Mouse (Mus musculus): ENCODE data around the gene Sprtn. TPM values are rescaled to one million over a fixed set of nuclear protein-coding genes. Genes with fewer than 3 reads are reported as not detected.

The Sprtn gene
- polyA plus RNA-seq (2015; fragmentation: Nextera tagmentation; extraction: Ambion mirVana), result 6.5 and 8.7 TPM in 2 replicates

DNA sequence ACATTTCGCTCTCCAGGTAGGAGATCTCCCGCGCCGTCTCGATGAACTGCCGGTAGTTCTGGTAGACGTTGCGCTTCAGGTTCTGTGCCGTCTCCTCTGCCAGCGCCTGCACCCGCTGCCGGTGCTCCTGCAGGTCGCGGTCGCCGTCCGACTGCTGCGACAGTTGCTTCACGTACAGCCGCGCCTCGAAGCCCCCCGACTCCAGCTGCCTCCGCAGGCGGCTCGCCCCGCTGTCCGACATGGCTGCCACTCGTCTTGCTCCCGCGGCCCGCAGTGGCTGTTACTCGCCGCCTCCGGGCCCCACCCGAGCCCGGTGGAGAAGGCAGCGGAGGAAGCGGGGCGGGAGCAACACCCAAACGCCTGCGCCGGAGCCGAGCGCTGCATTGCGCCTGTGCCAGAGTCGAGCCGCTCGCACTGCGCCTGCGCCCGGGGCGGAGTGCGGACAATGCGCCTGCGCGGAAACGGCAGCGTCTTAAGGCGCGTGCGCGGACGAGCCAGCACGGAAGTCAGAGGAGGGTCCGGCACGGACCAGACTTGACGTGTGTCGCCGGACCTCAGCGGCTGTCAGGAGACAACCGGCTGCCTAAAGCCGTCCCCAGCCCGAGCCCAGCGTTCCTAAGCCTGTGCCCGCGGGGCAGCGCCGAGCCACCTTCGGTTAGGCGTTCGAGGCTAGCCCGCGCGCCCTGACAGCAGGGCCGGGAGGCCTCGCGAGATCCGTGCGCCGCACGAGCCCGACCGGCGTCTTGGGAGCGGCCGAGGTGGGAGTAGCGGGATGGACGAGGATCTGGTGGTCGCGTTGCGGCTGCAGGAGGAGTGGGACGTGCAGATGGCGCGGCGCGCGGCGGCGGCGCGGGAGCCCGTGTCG lies at the start of gene Sprtn, which contains the start of gene Exoc8:
TSS of gene Sprtn (plus strand) at position 501 of the 865 bp plus-strand sequence.
TSS of gene Exoc8 (minus strand) at position 320 of the 865 bp plus-strand sequence.

GRCm38 (mm10) chr8:124862321-124863162 lies 35.1 kb upstream of the Sprtn start, which contains the start of the genes Gnpat and 2810004N23Rik:
Gnpat (plus strand) TSS chr8:124863033.
2810004N23Rik (minus strand) TSS chr8:124863120.

GRCm38 (mm10) chr8:124949209-124950068 lies 51.8 kb downstream of the Sprtn start, which contains the start of gene Egln1:
Egln1 (minus strand) TSS chr8:124949324.

Other genes with a start within 250 kb of the Sprtn start
- gene 2310022B05Rik, start 234.5 kb upstream of the Sprtn start, polyA plus RNA-seq (2015; fragmentation: Nextera tagmentation; extraction: Ambion mirVana), result 28.5 and 33.2 TPM in 2 replicates
- gene Ttc13, start 175.9 kb upstream of the Sprtn start, polyA plus RNA-seq (2015; fragmentation: Nextera tagmentation; extraction: Ambion mirVana), result 23.0 and 32.6 TPM in 2 replicates
- gene Arv1, start 175.7 kb upstream of the Sprtn start, polyA plus RNA-seq (2015; fragmentation: Nextera tagmentation; extraction: Ambion mirVana), result 13.8 and 17.3 TPM in 2 replicates
- gene Fam89a, start 146.1 kb upstream of the Sprtn start, polyA plus RNA-seq (2015; fragmentation: Nextera tagmentation; extraction: Ambion mirVana), result 2.3 and 10.9 TPM in 2 replicates
- gene Trim67, start 104.8 kb upstream of the Sprtn start, polyA plus RNA-seq (2015; fragmentation: Nextera tagmentation; extraction: Ambion mirVana), result 0.79 and 3.3 TPM in 2 replicates
- 40.0 and 69.3 TPM in 2 replicates for gene Gnpat, start 34.9 kb upstream of the Sprtn start, polyA plus RNA-seq (2015; fragmentation: Nextera tagmentation; extraction: Ambion mirVana)
- gene 2810004N23Rik, start 34.8 kb upstream of the Sprtn start, polyA plus RNA-seq (2015; fragmentation: Nextera tagmentation; extraction: Ambion mirVana), result 25.1 and 32.5 TPM in 2 replicates
- gene Exoc8, start 181 bp upstream of the Sprtn start, polyA plus RNA-seq (2015; fragmentation: Nextera tagmentation; extraction: Ambion mirVana), result 3.9 and 4.8 TPM in 2 replicates
- gene Egln1, start 51.4 kb downstream of the Sprtn start, polyA plus RNA-seq (2015; fragmentation: Nextera tagmentation; extraction: Ambion mirVana), result 6.5 and 7.8 TPM in 2 replicates
- gene Tsnax, start 115.1 kb downstream of the Sprtn start, polyA plus RNA-seq (2015; fragmentation: Nextera tagmentation; extraction: Ambion mirVana), result 68.4 and 97.8 TPM in 2 replicates
- gene Disc1, start 156.3 kb downstream of the Sprtn start, polyA plus RNA-seq (2015; fragmentation: Nextera tagmentation; extraction: Ambion mirVana), result 0.46 and 1.2 TPM in 2 replicates